Mouse (Mus musculus) liver, embryonic 13.5 days (tissue): Measurements from ENCODE around the gene Bik. TPM values are rescaled to one million over a fixed set of nuclear protein-coding genes. Genes with fewer than 3 reads are reported as not detected.
"Not testable (repeated sequence)": the region's sequence is repeated elsewhere in the genome, so short reads cannot be mapped to it uniquely, and the experiment has no call there.

Source experiments
- ATAC-seq: fragments of 200-750 bp; cut with Nextera tagmentation; 2 replicates; pipeline ENCODE4 v1.8.0; 2017; ENCODE audit warnings: low read depth, mild to moderate bottlenecking, moderate number of reproducible peaks, moderate library complexity
- DNase-seq: peaks from one replicate; pipeline ENCODE4 v3.0.0; 2022
- H3K27ac ChIP-seq: fragments of 300-500 bp; sonication (generic); 2 replicates; pipeline ENCODE4 v1.5.1; 2015; ENCODE audit warnings: moderate library complexity, mild to moderate bottlenecking, inconsistent platforms
- H3K27me3 ChIP-seq: fragments of 300-500 bp; sonication (generic); 2 replicates; pipeline ENCODE4 v1.6.1; 2015; ENCODE audit warnings: mild to moderate bottlenecking, inconsistent platforms
- H3K36me3 ChIP-seq: fragments of 300-500 bp; sonication (generic); 2 replicates; pipeline ENCODE4 v1.6.1; 2015; ENCODE audit warnings: mild to moderate bottlenecking, inconsistent platforms
- H3K4me1 ChIP-seq: fragments of 300-500 bp; sonication (generic); replicated peaks from 2 replicates; pipeline ENCODE4 v1.6.1; 2015; ENCODE audit warnings: inconsistent platforms
- H3K4me2 ChIP-seq: fragments of 300-500 bp; sonication (generic); 2 replicates; pipeline ENCODE4 v1.6.1; 2015; ENCODE audit warnings: inconsistent platforms, mild to moderate bottlenecking, moderate library complexity
- H3K4me3 ChIP-seq: fragments of 300-500 bp; sonication (generic); replicated peaks from 2 replicates; pipeline ENCODE4 v1.5.1; 2015; ENCODE audit warnings: mild to moderate bottlenecking, inconsistent platforms
- H3K9ac ChIP-seq: fragments of 300-500 bp; sonication (generic); 2 replicates; pipeline ENCODE4 v1.6.1; 2015; ENCODE audit warnings: mild to moderate bottlenecking, inconsistent platforms
- H3K9me3 ChIP-seq: fragments of 300-500 bp; sonication (generic); replicated peaks from 2 replicates; pipeline ENCODE4 v1.6.1; 2016; ENCODE audit warnings: inconsistent platforms
- WGBS: fragments of 180-500 bp; shearing (Covaris S2); methylation state at CpG from one replicate; pipeline ENCODE4 v1.1.7; 2015; ENCODE audit not compliant: insufficient replicate concordance; 5-methylcytosine and 5-hydroxymethylcytosine counted together
- polyA plus RNA-seq: library from polyadenylated mRNA; unstranded; fragments of >200 nt; fragmentation: Nextera tagmentation; extraction: Ambion mirVana; gene quantifications from 2 replicates; pipeline ENCODE4 v1.2.1, GENCODE M21; 2015

Bik gene
- polyA plus RNA-seq, 1 experiment from 2014 or later: 1.5 TPM

GRCm38 (mm10) chr15:83493856-83494571 is 32.6 kb upstream of the Bik start:
- Histone ChIP-seq H3K36me3 (0 out of 2 replicates have a peak, but pooled peaks cover 3% of the 10 kb centered on the region), H3K4me2 (no peak overlapping the region), H3K9me3 (no peaks in the 10 kb centered on the region), H3K9ac (no peak overlapping the region), H3K4me3 (no peak overlapping the region), H3K27ac (no peak overlapping the region), H3K4me1 (peaks cover 21% of the 10 kb centered on the region), H3K27me3 (no peaks in the 10 kb centered on the region)
- whole genome bisulfite sequencing: 68% methylated on average over 7 of the region's 7 CpGs
- DNase-seq (no peak), ATAC-seq (no peak)

- no peaks in the 10 kb centered on the region for H3K9me3 ChIP-seq
- no peak overlapping the region for H3K9ac ChIP-seq
- DNase-seq (no peak), ATAC-seq (no peak)
- no peak overlapping the region for H3K4me3 ChIP-seq
- no peaks in the 10 kb centered on the region for H3K27me3 ChIP-seq
- H3K27ac ChIP-seq: no peak overlapping the region
- H3K4me1 ChIP-seq: peaks cover 21% of the 10 kb centered on the region
- H3K36me3 ChIP-seq: 0 out of 2 replicates have a peak, but pooled peaks cover 3% of the 10 kb centered on the region
- no peak overlapping the region for H3K4me2 ChIP-seq
- 80% methylated on average over 6 of the region's 6 CpGs for WGBS
Measured at GRCm38 (mm10) chr15:83494572-83494920, 32.1 kb upstream of the Bik start.

GRCm38 (mm10) chr15:83495195-83495594 is 31.5 kb upstream of the Bik start:
- 65% methylated on average over 3 of the region's 3 CpGs for WGBS
- DNase-seq: peak; percentile 15
- Histone ChIP-seq H3K9ac (no peak overlapping the region), H3K4me3 (no peak overlapping the region), H3K27me3 (no peaks in the 10 kb centered on the region), H3K4me2 (no peak overlapping the region), H3K27ac (peak overlapping the region; percentile 32), H3K4me1 (peaks cover 21% of the 10 kb centered on the region), H3K36me3 (0 out of 2 replicates have a peak, but pooled peaks cover 3% of the 10 kb centered on the region), H3K9me3 (no peaks in the 10 kb centered on the region)
- ATAC-seq: no peak

GRCm38 (mm10) chr15:83495787-83496367 is 30.8 kb upstream of the Bik start:
- peaks cover 21% of the 10 kb centered on the region for H3K4me1 ChIP-seq
- 0 out of 2 replicates have a peak, but pooled peaks cover 3% of the 10 kb centered on the region for H3K36me3 ChIP-seq
- 58% methylated on average over 22 of the region's 22 CpGs for WGBS
- peak overlapping the region; percentile 41; the same call in 1 of the 2 replicates for H3K9ac ChIP-seq
- DNase-seq (peak; percentile 75), ATAC-seq (peak; percentile 73)
- H3K27ac ChIP-seq: peak overlapping the region; percentile 32
- H3K4me3 ChIP-seq: peak overlapping the region; percentile 38
- H3K4me2 ChIP-seq: peak overlapping the region; percentile 56
- no peaks in the 10 kb centered on the region for H3K9me3 ChIP-seq
- H3K27me3 ChIP-seq: no peaks in the 10 kb centered on the region

- Histone ChIP-seq H3K4me3 (no peak overlapping the region), H3K36me3 (0 out of 2 replicates have a peak, but pooled peaks cover 1% of the 10 kb centered on the region), H3K4me1 (peaks cover 23% of the 10 kb centered on the region), H3K9me3 (no peaks in the 10 kb centered on the region), H3K9ac (no peak overlapping the region), H3K27ac (no peak overlapping the region), H3K4me2 (no peak overlapping the region), H3K27me3 (no peaks in the 10 kb centered on the region)
- DNase-seq (no peak), ATAC-seq (no peak)
- 81% methylated on average over 6 of the region's 6 CpGs for WGBS
Measured at GRCm38 (mm10) chr15:83497299-83497698, 29.4 kb upstream of the Bik start.

- no peaks in the 10 kb centered on the region for H3K36me3 ChIP-seq
- no peak for ATAC-seq
Measured at GRCm38 (mm10) chr15:83499211-83499755, 27.4 kb upstream of the Bik start.

GRCm38 (mm10) chr15:83500352-83500751 is 26.3 kb upstream of the Bik start:
- Histone ChIP-seq H3K27me3 (no peaks in the 10 kb centered on the region), H3K4me2 (no peak overlapping the region), H3K4me3 (no peak overlapping the region), H3K9me3 (no peaks in the 10 kb centered on the region), H3K9ac (no peak overlapping the region), H3K27ac (no peak overlapping the region), H3K4me1 (peaks cover 14% of the 10 kb centered on the region), H3K36me3 (no peaks in the 10 kb centered on the region)
- WGBS: 37% methylated on average over 3 of the region's 3 CpGs
- ATAC-seq (no peak), DNase-seq (peak; percentile 40)

More at GRCm38 (mm10) chr15:83499211-83499755, 27.4 kb upstream of the Bik start:
- no peak for DNase-seq
- H3K9me3 ChIP-seq: no peaks in the 10 kb centered on the region
- no peak overlapping the region for H3K4me3 ChIP-seq
- 75% methylated on average over 10 of the region's 10 CpGs for WGBS
- peaks cover 25% of the 10 kb centered on the region for H3K4me1 ChIP-seq
- H3K27me3 ChIP-seq: no peaks in the 10 kb centered on the region
- no peak overlapping the region for H3K4me2 ChIP-seq
- H3K9ac ChIP-seq: no peak overlapping the region
- H3K27ac ChIP-seq: no peak overlapping the region

- not testable (repeated sequence) for H3K9me3 ChIP-seq, H3K27me3 ChIP-seq, H3K9ac ChIP-seq, H3K27ac ChIP-seq, H3K36me3 ChIP-seq, ATAC-seq, H3K4me1 ChIP-seq, DNase-seq, H3K4me3 ChIP-seq, H3K4me2 ChIP-seq
- 46% methylated on average over 6 of the region's 6 CpGs for WGBS
Measured at GRCm38 (mm10) chr15:83501483-83501882, 25.2 kb upstream of the Bik start.

- DNase-seq (no peak), ATAC-seq (peak; percentile 38)
- H3K4me2 ChIP-seq: peak overlapping the region; percentile 94
- H3K4me1 ChIP-seq: peaks cover 16% of the 10 kb centered on the region
- no peak overlapping the region; the same call in 1 of the 2 replicates for H3K27ac ChIP-seq
- H3K4me3 ChIP-seq: peak overlapping the region; percentile 65
- H3K9ac ChIP-seq: peak overlapping the region; percentile 68
- WGBS: 26% methylated on average over 17 of the region's 17 CpGs
- peaks cover 15% of the 10 kb centered on the region for H3K27me3 ChIP-seq
- H3K9me3 ChIP-seq: no peaks in the 10 kb centered on the region
- no peaks in the 10 kb centered on the region for H3K36me3 ChIP-seq
Measured at GRCm38 (mm10) chr15:83509950-83510804, 16.5 kb upstream of the Bik start.

- Histone ChIP-seq H3K4me3 (peak within 1 kb of the TSS; percentile 65), H3K36me3 (no peaks in the 10 kb centered on the region), H3K4me2 (peak within 1 kb of the TSS; percentile 94), H3K9me3 (no peaks in the 10 kb centered on the region), H3K4me1 (peaks cover 16% of the 10 kb centered on the region), H3K9ac (peak within 1 kb of the TSS; percentile 68), H3K27me3 (peaks cover 17% of the 10 kb centered on the region), H3K27ac (no peak within 1 kb of the TSS; the same call in 1 of the 2 replicates)
- peak; percentile 92 for DNase-seq
- ATAC-seq: peak; percentile 95
- WGBS: 6% methylated on average over 41 of the region's 41 CpGs
Measured at GRCm38 (mm10) chr15:83510805-83511405, 15.8 kb upstream of the Bik start, which contains the start of gene Ttll1. Gene Ttll1 (minus strand): TSS chr15:83510893.
